Mouse (Mus musculus): ENCODE measurements around the gene Msl1.

- TF ChIP-seq CTCF (conservative IDR thresholded peaks at IDR 0.05; ENCODE audit: insufficient read depth, insufficient read length, low read depth, low read length) = no peak
- TF ChIP-seq POLR2A (IDR thresholded peaks at IDR 0.05; ENCODE audit: low read depth, low read length) = no peak
Observed at GRCm38 (mm10) chr11:98804605-98805004, 9.3 kb downstream of the Msl1 start, which contains the start of gene Casc3.

Data from kidney, adult 2 months (tissue).